Mouse (Mus musculus) testis, adult 2 months (tissue): ENCODE data around the gene Spats2. TPM values are rescaled to one million over a fixed set of nuclear protein-coding genes. Genes with fewer than 3 reads are reported as not detected.
A peak's percentile ranks its signal among the peaks of the same experiment; 100 is the strongest.

Experiments used
- H3K27ac ChIP-seq: fragments of 200-500 bp; 2 replicates; pipeline ENCODE4 v1.5.1; 2012; ENCODE audit warnings: low read depth, low read length; ENCODE audit not compliant: control insufficient read depth, insufficient read depth
- H3K27me3 ChIP-seq: fragments of 200-500 bp; 2 replicates; pipeline ENCODE4 v1.6.1; 2012; ENCODE audit warnings: mild to moderate bottlenecking, low read length, moderate library complexity; ENCODE audit not compliant: control insufficient read depth, insufficient read depth
- H3K36me3 ChIP-seq: fragments of 200-500 bp; 2 replicates; pipeline ENCODE4 v1.6.1; 2012; ENCODE audit warnings: mild to moderate bottlenecking, low read length; ENCODE audit not compliant: control insufficient read depth, insufficient read depth
- H3K4me1 ChIP-seq: fragments of 200-500 bp; 2 replicates; pipeline ENCODE4 v1.6.1; 2012; ENCODE audit warnings: low read length; ENCODE audit not compliant: control insufficient read depth, insufficient read depth
- H3K4me3 ChIP-seq: fragments of 200-500 bp; 2 replicates; pipeline ENCODE4 v1.5.1; 2012; ENCODE audit warnings: low read depth, mild to moderate bottlenecking, low read length, moderate library complexity, mixed read lengths; ENCODE audit not compliant: control insufficient read depth
- CTCF ChIP-seq: fragments of 200-500 bp; IDR thresholded peaks from 2 replicates; pipeline ENCODE4 v1.5.1; 2012; ENCODE audit warnings: low read depth, mild to moderate bottlenecking, inconsistent platforms, low read length, moderate library complexity; ENCODE audit not compliant: control insufficient read depth, insufficient read depth, insufficient replicate concordance
- POLR2A ChIP-seq: fragments of 200-500 bp; IDR thresholded peaks from 2 replicates; pipeline ENCODE4 v1.6.1; 2012; ENCODE audit warnings: low read depth, mild to moderate bottlenecking, inconsistent platforms, low read length, moderate library complexity; ENCODE audit not compliant: control insufficient read depth
- polyA plus RNA-seq: library from polyadenylated mRNA; depleted of rRNA; stranded (reverse); fragments of >200 nt; gene quantifications from 2 replicates; pipeline ENCODE4 v1.2.3, GENCODE M21; 2012

Spats2 gene
- polyA plus RNA-seq, 1 experiment: 34.2 TPM

DNA sequence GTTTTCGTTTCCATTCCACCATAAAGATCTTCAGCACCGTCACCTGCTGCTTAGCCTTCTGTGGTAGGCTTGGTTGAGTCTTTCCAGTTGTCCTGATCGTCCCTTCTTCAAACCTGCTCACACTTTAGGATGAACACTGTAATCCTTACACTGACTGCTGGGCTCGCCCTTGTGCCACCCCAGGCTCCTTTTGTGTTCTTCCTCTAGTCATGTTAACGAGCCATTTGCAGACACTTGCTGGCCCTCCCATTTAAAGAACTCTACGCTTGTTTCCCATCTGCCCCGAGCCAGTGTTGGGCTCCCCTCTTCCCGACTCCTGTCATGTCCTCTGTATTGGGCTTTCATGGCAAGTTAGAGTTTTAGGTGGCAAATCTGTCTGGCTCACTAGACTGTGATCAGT, 80.2 kb downstream of the Spats2 start:
- no peak overlapping the region for H3K4me3 ChIP-seq
- no peaks in the 10 kb centered on the region for H3K27me3 ChIP-seq
- TF ChIP-seq CTCF: no peak
- TF ChIP-seq POLR2A: no peak
- H3K27ac ChIP-seq: no peak overlapping the region
- H3K36me3 ChIP-seq: peaks cover 3% of the 10 kb centered on the region
- H3K4me1 ChIP-seq: no peaks in the 10 kb centered on the region

DNA sequence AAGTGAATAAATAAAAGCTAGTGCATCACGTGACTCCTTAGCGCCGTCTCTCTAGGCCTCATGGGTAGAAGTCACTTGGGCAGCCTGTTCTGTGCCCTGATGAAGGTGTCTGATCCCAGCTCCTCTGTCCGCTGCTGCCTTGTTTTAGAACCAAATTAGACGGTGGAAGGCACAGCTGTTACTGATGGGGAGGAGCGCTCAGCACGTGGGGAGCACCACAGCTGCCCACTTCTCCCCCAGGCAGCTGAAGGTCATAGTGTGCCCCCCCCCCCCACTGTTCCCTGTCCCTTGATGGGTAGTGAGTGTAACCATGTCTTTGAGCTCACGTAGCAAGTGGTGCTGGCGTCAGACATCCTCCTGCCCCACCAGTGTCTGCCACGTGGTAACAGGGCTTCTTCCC, 87.5 kb downstream of the Spats2 start:
- Histone ChIP-seq H3K4me3 (no peak overlapping the region), H3K4me1 (no peaks in the 10 kb centered on the region), H3K36me3 (peaks cover 2% of the 10 kb centered on the region), H3K27ac (no peak overlapping the region), H3K27me3 (no peaks in the 10 kb centered on the region)
- no peak for TF ChIP-seq CTCF
- TF ChIP-seq POLR2A: no peak

GRCm38 (mm10) chr15:99214941-99215340, 89.2 kb downstream of the Spats2 start:
- no peaks in the 10 kb centered on the region; the same call in 1 of the 2 replicates for H3K36me3 ChIP-seq
- TF ChIP-seq POLR2A (no peak), CTCF (peak; percentile 39; the same call in 1 of the 2 replicates)
- H3K27ac ChIP-seq: no peak overlapping the region
- H3K4me1 ChIP-seq: no peaks in the 10 kb centered on the region
- H3K27me3 ChIP-seq: no peaks in the 10 kb centered on the region
- no peak overlapping the region for H3K4me3 ChIP-seq

- Histone ChIP-seq H3K4me1 (no peaks in the 10 kb centered on the region), H3K27me3 (no peaks in the 10 kb centered on the region), H3K36me3 (no peaks in the 10 kb centered on the region), H3K4me3 (no peak overlapping the region), H3K27ac (no peak overlapping the region)
- no peak for TF ChIP-seq CTCF
- TF ChIP-seq POLR2A: no peak
Observed at GRCm38 (mm10) chr15:99215741-99216463, 90.2 kb downstream of the Spats2 start.

- Histone ChIP-seq H3K27me3 (no peaks in the 10 kb centered on the region), H3K27ac (no peak overlapping the region), H3K36me3 (no peaks in the 10 kb centered on the region), H3K4me1 (no peaks in the 10 kb centered on the region; the same call in 1 of the 2 replicates), H3K4me3 (no peak overlapping the region)
- TF ChIP-seq CTCF (no peak), POLR2A (no peak)
Observed at GRCm38 (mm10) chr15:99217630-99218029, 91.9 kb downstream of the Spats2 start.

DNA sequence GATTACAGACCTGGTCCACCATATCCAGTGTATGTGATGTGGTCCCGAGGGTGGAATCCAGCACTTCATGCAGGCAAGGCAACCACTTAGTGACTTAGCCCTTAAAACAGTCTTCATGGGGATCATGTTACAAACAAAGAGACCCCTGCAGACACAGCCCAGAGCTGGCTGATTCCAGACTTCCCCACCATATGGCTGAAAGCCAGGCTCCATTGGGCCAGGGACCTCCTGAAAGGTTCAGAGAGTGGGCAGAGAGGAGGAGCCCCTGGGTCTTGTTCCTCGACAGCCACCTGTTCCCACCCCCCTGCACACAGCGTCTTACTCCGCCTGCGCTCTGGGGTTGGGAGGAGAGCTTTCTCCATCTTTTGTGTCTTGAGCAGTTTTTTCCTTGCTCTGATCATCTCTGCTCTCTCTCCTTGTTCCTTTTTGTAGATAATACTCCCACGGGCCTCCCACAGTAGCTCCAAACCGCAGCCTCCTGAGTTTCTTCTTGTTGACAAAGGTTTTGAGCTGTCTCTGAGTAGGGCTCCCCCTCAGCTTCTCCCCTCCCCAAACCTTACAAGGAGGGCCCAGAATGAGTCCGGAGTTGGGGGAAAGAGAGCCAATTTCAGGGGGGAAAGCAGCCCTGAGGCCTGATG, 95.7 kb downstream of the Spats2 start:
- no peak overlapping the region for H3K4me3 ChIP-seq
- no peak for TF ChIP-seq CTCF
- TF ChIP-seq POLR2A: no peak
- H3K4me1 ChIP-seq: peaks cover 19% of the 10 kb centered on the region

DNA sequence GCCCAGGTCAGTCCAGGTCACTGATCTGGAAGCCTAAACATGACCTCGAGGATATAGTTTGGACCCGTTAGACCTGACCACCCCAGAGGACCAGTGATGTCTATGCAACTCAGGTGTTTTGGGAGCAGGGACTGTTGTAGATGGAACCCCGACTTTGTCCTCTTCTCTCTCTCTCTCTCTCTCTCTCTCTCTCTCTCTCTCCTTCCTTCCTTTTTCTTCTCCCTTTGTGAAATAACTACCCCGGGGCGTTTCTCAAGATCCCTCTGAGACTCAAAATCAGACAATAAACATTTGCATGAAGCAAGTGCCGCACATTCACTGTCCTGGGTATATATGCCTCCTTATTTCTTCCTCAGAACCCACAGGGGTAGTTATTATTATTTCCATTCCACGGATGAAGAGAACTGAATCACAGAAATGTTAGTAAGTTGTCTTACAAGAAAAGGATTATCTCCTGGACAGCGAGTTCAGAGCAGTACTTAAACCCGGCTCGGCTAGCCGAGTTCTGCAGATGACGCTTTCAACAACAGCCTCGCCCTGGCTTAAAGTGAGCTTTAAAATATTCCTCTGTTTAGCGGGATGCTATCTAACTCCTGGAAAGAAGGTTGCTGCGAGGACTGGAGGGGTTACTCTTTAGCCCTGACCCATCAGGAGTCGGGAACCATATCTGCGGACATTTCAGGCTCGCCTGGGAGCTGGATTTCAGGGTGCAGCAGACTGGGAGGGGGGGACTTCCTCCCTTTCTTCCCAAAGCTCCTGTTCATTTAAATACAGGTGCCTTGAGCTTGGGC, 97.3 kb downstream of the Spats2 start:
- TF ChIP-seq POLR2A (no peak), CTCF (no peak)
- H3K4me1 ChIP-seq: peaks cover 19% of the 10 kb centered on the region
- H3K27me3 ChIP-seq: no peaks in the 10 kb centered on the region; the same call in 1 of the 2 replicates
- H3K27ac ChIP-seq: no peak overlapping the region
- H3K4me3 ChIP-seq: no peak overlapping the region; the same call in 1 of the 2 replicates
- no peaks in the 10 kb centered on the region for H3K36me3 ChIP-seq

More for the DNA sequence above, 95.7 kb downstream of the Spats2 start:
- Histone ChIP-seq H3K27me3 (no peaks in the 10 kb centered on the region; the same call in 1 of the 2 replicates), H3K27ac (no peak overlapping the region), H3K36me3 (no peaks in the 10 kb centered on the region)
